Mouse (Mus musculus) retina, postnatal 7 days (tissue): ENCODE results near the gene Esrrg.

Source experiments
- DNase-seq: peaks from one replicate; pipeline ENCODE4 v3.0.0-alpha.2; 2012; ENCODE audit warnings: low read depth, low spot score

Esrrg gene

GRCm38 (mm10) chr1:187608261-187608921, at the start of gene Esrrg:
Gene Esrrg (plus strand): TSS chr1:187608791.
- no peak for DNase-seq

- no peak for DNase-seq
These were observed 24.6 kb upstream of the Esrrg start for GRCm38 (mm10) chr1:187583982-187584381.

GRCm38 (mm10) chr1:187586541-187587075, 22.0 kb upstream of the Esrrg start:
- DNase-seq = no peak

GRCm38 (mm10) chr1:187602942-187603341, 5.6 kb upstream of the Esrrg start:
- DNase-seq = no peak

- no peak for DNase-seq
These were observed 4.5 kb upstream of the Esrrg start for GRCm38 (mm10) chr1:187604063-187604484.

- DNase-seq = no peak
These were observed 3.8 kb upstream of the Esrrg start for GRCm38 (mm10) chr1:187604691-187605310.

GRCm38 (mm10) chr1:187605391-187606270, 3.0 kb upstream of the Esrrg start:
- no peak for DNase-seq

- DNase-seq = no peak
These were observed 2.1 kb upstream of the Esrrg start for GRCm38 (mm10) chr1:187606271-187607040.

- no peak for DNase-seq
These were observed 1.2 kb upstream of the Esrrg start for GRCm38 (mm10) chr1:187607065-187608047.

- no peak for DNase-seq
These were observed 646 bp downstream of the Esrrg start for GRCm38 (mm10) chr1:187609021-187609852.

- DNase-seq = no peak
These were observed 1.3 kb downstream of the Esrrg start for GRCm38 (mm10) chr1:187609853-187610230.

- DNase-seq = no peak
These were observed 1.9 kb downstream of the Esrrg start for GRCm38 (mm10) chr1:187610336-187610948.

GRCm38 (mm10) chr1:187611925-187612324, 3.3 kb downstream of the Esrrg start:
- no peak for DNase-seq

- no peak for DNase-seq
These were observed 4.7 kb downstream of the Esrrg start for GRCm38 (mm10) chr1:187613277-187613676.

GRCm38 (mm10) chr1:187623981-187624380, 15.4 kb downstream of the Esrrg start:
- DNase-seq = no peak

- DNase-seq = no peak
These were observed 21.8 kb downstream of the Esrrg start for GRCm38 (mm10) chr1:187630361-187630760.

GRCm38 (mm10) chr1:187631486-187631885, 22.9 kb downstream of the Esrrg start:
- no peak for DNase-seq

- DNase-seq = no peak
These were observed 36.7 kb downstream of the Esrrg start for GRCm38 (mm10) chr1:187645258-187645657.

- DNase-seq = no peak
These were observed 40.0 kb downstream of the Esrrg start for GRCm38 (mm10) chr1:187648551-187648950.
